20 mouse cellular contexts compared by ENCODE assay signal in the genomic region with DNA sequence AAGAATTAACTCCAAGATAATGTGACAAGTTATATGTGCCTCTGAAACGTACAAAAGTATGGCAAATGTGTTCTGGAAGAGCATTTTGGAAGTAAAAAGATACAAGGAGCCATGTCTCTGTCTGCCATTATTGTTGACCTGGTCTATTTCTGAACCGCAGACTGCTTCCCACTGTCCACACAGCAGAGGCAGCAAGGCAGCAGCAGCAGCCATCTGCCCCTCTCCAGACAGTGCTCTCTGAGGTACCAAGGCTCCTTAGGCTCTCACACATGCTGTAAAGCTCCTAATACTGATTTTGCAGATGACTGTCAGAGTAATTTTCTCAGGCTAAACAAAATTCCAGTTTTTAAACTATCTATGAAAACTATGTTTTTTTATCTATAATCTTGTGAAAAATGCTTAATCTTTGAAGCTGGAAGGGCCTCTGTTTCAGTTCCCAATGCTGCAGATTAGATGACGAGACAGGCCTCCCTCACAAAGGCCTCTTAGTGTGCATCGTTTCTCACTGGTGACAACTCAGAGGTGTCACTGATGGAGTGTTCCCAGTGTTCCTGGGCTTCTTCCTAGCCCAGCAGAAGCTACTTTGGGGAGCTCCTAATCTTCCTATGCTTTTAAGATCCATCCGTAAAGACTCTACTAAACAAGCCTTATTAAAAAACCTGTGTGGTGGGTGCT.
A peak's percentile ranks its signal among the peaks of the same experiment; 100 is the strongest.
DNase-seq lines count a peak whose midpoint lies in the region; ATAC-seq and TF ChIP-seq lines count a peak whose summit lies in the region.
"Had no signal": no experiment of that assay in that cellular context is flagged by ENCODE, and none has a peak within 500 bp of the region (broad histone marks: within the 10 kb centered on the region; RNA-seq: fewer than 3 reads in every experiment).

No protein-coding gene starts in this region.

- ATAC-seq in heart, embryonic 14.5 days (ENCODE audit: insufficient number of reproducible peaks, insufficient read depth, low FRiP score, low read depth) = no peak
- ATAC-seq in lung, embryonic 15.5 days (ENCODE audit: borderline replicate concordance, extremely low read depth, low FRiP score, low TSS enrichment) = peak; percentile 46; the same call in 1 of the 2 replicates
- ATAC-seq in lung, postnatal 0 days = no peak
- ATAC-seq: forebrain, embryonic 15.5 days; hindbrain, postnatal 0 days had no signal

- TF ChIP-seq CTCF in lung, postnatal 0 days (IDR thresholded peaks at IDR 0.05) = no peak

- H3K9me3 ChIP-seq in heart, embryonic 14.5 days (ENCODE audit: control insufficient read depth, low read length) = 0 out of 2 replicates have a peak, but pooled peaks cover 4% of the 10 kb centered on the region
- no peaks in the 10 kb centered on the region for H3K9me3 ChIP-seq in lung, embryonic 15.5 days
- H3K9me3 ChIP-seq in lung, postnatal 0 days (ENCODE audit: low read length) = no peaks in the 10 kb centered on the region
- H3K9me3 ChIP-seq: embryonic facial prominence, embryonic 10.5 days; forebrain, embryonic 15.5 days; kidney, embryonic 15.5 days; limb, embryonic 15.5 days; midbrain, embryonic 12.5 days had no signal

- peaks cover 10 to 18% of the 10 kb centered on the region in 2 experiments for H3K4me1 ChIP-seq in heart, embryonic 14.5 days (ENCODE audit: control insufficient read depth in 2 of 2, insufficient read depth in 2 of 2, low read length in 2 of 2)
- H3K4me1 ChIP-seq in lung, embryonic 15.5 days = peaks cover 5% of the 10 kb centered on the region; the same call in 1 of the 2 replicates
- no peaks in the 10 kb centered on the region for H3K4me1 ChIP-seq in lung, postnatal 0 days (ENCODE audit: insufficient read depth, low read depth, low read length)
- H3K4me1 ChIP-seq: embryonic facial prominence, embryonic 10.5 days; kidney, embryonic 15.5 days; limb, embryonic 15.5 days had no signal

- intact Hi-C loops in heart, postnatal 36 days (cut with DNase I) = no loop called here

- H3K27ac ChIP-seq in heart, embryonic 14.5 days (replicated peaks in 1 of 2; ENCODE audit: control insufficient read depth in 1 of 2, insufficient read depth in 1 of 2, low read depth in 2 of 2, low read length in 2 of 2) = peak overlapping the region; percentile 72 to 77
- no peak overlapping the region for H3K27ac ChIP-seq in lung, embryonic 15.5 days
- H3K27ac ChIP-seq in lung, postnatal 0 days (ENCODE audit: low read length) = no peak overlapping the region
- H3K27ac ChIP-seq: embryonic facial prominence, embryonic 10.5 days; forebrain, embryonic 15.5 days; hindbrain, postnatal 0 days; kidney, embryonic 15.5 days; limb, embryonic 15.5 days; liver, embryonic 14.5 days; midbrain, embryonic 12.5 days had no signal

- no peak for TF ChIP-seq EP300 in lung, postnatal 0 days (IDR thresholded peaks at IDR 0.05)

- H3K27me3 ChIP-seq in heart, embryonic 14.5 days (ENCODE audit: control insufficient read depth, insufficient read depth, low read length) = no peaks in the 10 kb centered on the region
- no peaks in the 10 kb centered on the region for H3K27me3 ChIP-seq in lung, embryonic 15.5 days
- no peaks in the 10 kb centered on the region for H3K27me3 ChIP-seq in lung, postnatal 0 days (replicated peaks; ENCODE audit: insufficient read depth, low read length)
- H3K27me3 ChIP-seq: forebrain, embryonic 15.5 days; kidney, embryonic 15.5 days; limb, embryonic 15.5 days; midbrain, embryonic 12.5 days had no signal

- peak; percentile 83 for DNase-seq in heart, adult 11 months
- no peak for DNase-seq in heart, postnatal 36 days
- DNase-seq in heart, adult 18-20 months = no peak
- DNase-seq in lung, postnatal 0 days (ENCODE audit: low spot score) = no peak
- no peak for DNase-seq in thymus, postnatal 4 days
- DNase-seq: adrenal gland, adult 2 months; cerebellum, adult 9-10 months; kidney, adult 11 months; kidney, postnatal 36 days; layer of hippocampus, adult 9-11 months; left cerebral cortex, postnatal 4 days had no signal

- H3K4me2 ChIP-seq in heart, embryonic 14.5 days (ENCODE audit: low read length) = peak overlapping the region; percentile 21; the same call in 1 of the 2 replicates
- no peak overlapping the region for H3K4me2 ChIP-seq in lung, embryonic 15.5 days
- no peak overlapping the region for H3K4me2 ChIP-seq in lung, postnatal 0 days (replicated peaks; ENCODE audit: low read depth, low read length)
- H3K4me2 ChIP-seq: forebrain, embryonic 15.5 days; kidney, embryonic 15.5 days; limb, embryonic 15.5 days; midbrain, embryonic 12.5 days had no signal

- no peak overlapping the region for H3K9ac ChIP-seq in heart, embryonic 14.5 days (ENCODE audit: low read length)
- no peak overlapping the region for H3K9ac ChIP-seq in lung, embryonic 15.5 days
- no peak overlapping the region for H3K9ac ChIP-seq in lung, postnatal 0 days (replicated peaks; ENCODE audit: low read depth)
- H3K9ac ChIP-seq: forebrain, embryonic 15.5 days; kidney, embryonic 15.5 days; limb, embryonic 15.5 days; liver, embryonic 14.5 days; midbrain, embryonic 12.5 days had no signal

- H3K36me3 ChIP-seq in heart, embryonic 14.5 days (ENCODE audit: control insufficient read depth, insufficient read depth, low read length) = no peaks in the 10 kb centered on the region
- no peaks in the 10 kb centered on the region for H3K36me3 ChIP-seq in lung, embryonic 15.5 days
- H3K36me3 ChIP-seq in lung, postnatal 0 days (ENCODE audit: insufficient read depth, low read length) = no peaks in the 10 kb centered on the region
- H3K36me3 ChIP-seq: embryonic facial prominence, embryonic 10.5 days; forebrain, embryonic 15.5 days; kidney, embryonic 15.5 days; limb, embryonic 15.5 days; midbrain, embryonic 12.5 days had no signal

- WGBS in heart, embryonic 14.5 days = 33% methylated on average over 5 of the region's 5 CpGs
- WGBS in lung, embryonic 15.5 days = 44% methylated on average over 5 of the region's 5 CpGs
- 54% methylated on average over 5 of the region's 5 CpGs for WGBS in lung, postnatal 0 days

- H3K4me3 ChIP-seq in heart, embryonic 14.5 days (ENCODE audit: control insufficient read depth in 1 of 2, insufficient read depth in 1 of 2, low read depth in 1 of 2, low read length in 2 of 2) = no peak overlapping the region
- no peak overlapping the region for H3K4me3 ChIP-seq in lung, embryonic 15.5 days
- H3K4me3 ChIP-seq in lung, postnatal 0 days (ENCODE audit: low read depth, low read length) = no peak overlapping the region
- H3K4me3 ChIP-seq: embryonic facial prominence, embryonic 10.5 days; forebrain, embryonic 15.5 days; kidney, embryonic 15.5 days; limb, embryonic 15.5 days; midbrain, embryonic 12.5 days had no signal

Comparison
In these comparisons a context has a peak if more than half of its experiments do, and no peak if none do; other contexts are left out.
1. H3K27ac ChIP-seq: peak in heart, embryonic 14.5 days (2 of 2); none in lung, embryonic 15.5 days (single experiment) and lung, postnatal 0 days (single experiment).